ENCODE assay signal across 9 mouse cellular contexts in genomic region chr7:89370917-89371316, GRCm38 (mm10). TPM values are rescaled to one million over a fixed set of nuclear protein-coding genes. Genes with fewer than 3 reads are reported as not detected.
DNase-seq lines count a peak whose midpoint lies in the region; TF ChIP-seq lines count a peak whose summit lies in the region.
"Had no signal": no experiment of that assay in that cellular context is flagged by ENCODE, and none has a peak within 500 bp of the region (broad histone marks: within the 10 kb centered on the region; RNA-seq: fewer than 3 reads in every experiment).

No protein-coding gene starts in this region.

- H3K27ac ChIP-seq in heart, embryonic 10.5 days, result no peak overlapping the region
- H3K27ac ChIP-seq in small intestine, adult 2 months (ENCODE audit: insufficient read depth, low read depth, low read length), result no peak overlapping the region
- H3K27ac ChIP-seq: hindbrain, embryonic 15.5 days had no signal

- intact Hi-C loops in heart, postnatal 14 days (cut with DNase I), result loop anchor here (5.0 kb wide), 3 partner anchors 34 to 204 kb away; no protein-coding TSS in a partner anchor

- no peak for TF ChIP-seq POLR2A in small intestine, adult 2 months (IDR thresholded peaks at IDR 0.05; ENCODE audit: low read depth, low read length)

- H3K4me1 ChIP-seq in heart, embryonic 10.5 days, result peaks cover 36% of the 10 kb centered on the region
- no peaks in the 10 kb centered on the region for H3K4me1 ChIP-seq in small intestine, adult 2 months (ENCODE audit: control insufficient read depth, insufficient read depth, insufficient read length, low read length)
- H3K4me1 ChIP-seq: hindbrain, embryonic 15.5 days had no signal

- peak; percentile 51; the same call in 1 of the 2 replicates for TF ChIP-seq CTCF in small intestine, adult 2 months (IDR thresholded peaks at IDR 0.05; ENCODE audit: extremely low read depth, insufficient read length, insufficient replicate concordance, low read depth, low read length)

- WGBS in heart, embryonic 10.5 days, result 15% methylated on average over 1 of the region's 1 CpGs
- 4% methylated on average over 1 of the region's 1 CpGs for WGBS in small intestine, adult 2 months

- peak; percentile 95 for DNase-seq in heart, adult 11 months
- no peak for DNase-seq in heart, embryonic 10.5 days (ENCODE audit: low spot score)
- DNase-seq in CD4-positive helper T cell, adult 2 months (ENCODE audit: low read depth, low spot score), result peak; percentile 12
- peak; percentile 50 to 63 for DNase-seq in adrenal gland, postnatal 36 days
- peak; percentile 56 to 71 for DNase-seq in heart, postnatal 14 days
- DNase-seq in layer of hippocampus, postnatal 14 days (ENCODE audit: low spot score in 2 of 2), result peak; percentile 13 to 50
- DNase-seq in urinary bladder, postnatal 25 days (ENCODE audit: low spot score), result no peak

- H3K4me3 ChIP-seq in heart, embryonic 10.5 days, result no peak overlapping the region
- no peak overlapping the region for H3K4me3 ChIP-seq in small intestine, adult 2 months (ENCODE audit: low read depth, low read length)
- H3K4me3 ChIP-seq: hindbrain, embryonic 15.5 days had no signal

- no peaks in the 10 kb centered on the region for H3K27me3 ChIP-seq in heart, embryonic 10.5 days (ENCODE audit: insufficient read depth, poor library complexity, severe bottlenecking)
- no peaks in the 10 kb centered on the region for H3K27me3 ChIP-seq in small intestine, adult 2 months (ENCODE audit: control insufficient read depth, insufficient read depth, low read length)
- H3K27me3 ChIP-seq: hindbrain, embryonic 15.5 days had no signal

- no peaks in the 10 kb centered on the region for H3K9me3 ChIP-seq in heart, embryonic 10.5 days
- H3K9me3 ChIP-seq: hindbrain, embryonic 15.5 days had no signal

- H3K36me3 ChIP-seq in heart, embryonic 10.5 days, result no peaks in the 10 kb centered on the region
- no peaks in the 10 kb centered on the region for H3K36me3 ChIP-seq in small intestine, adult 2 months (ENCODE audit: control insufficient read depth, insufficient read depth, low read length)
- H3K36me3 ChIP-seq: hindbrain, embryonic 15.5 days had no signal

RNA-seq across cellular contexts. Expression of gene Tmem135, which starts 33.1 kb away (rescaled TPM):
- 29.2 and 30.1 TPM in 2 replicates for polyA plus RNA-seq in heart, embryonic 10.5 days (2016; fragmentation: Nextera tagmentation; extraction: Ambion mirVana)
- total RNA-seq in adrenal gland, postnatal 36 days (2021), result 100 to 1,000 TPM in 1 of 2 experiments, 10 to 100 TPM in 1; 85.2 to 126 TPM
- 10 to 100 TPM; 49.4 to 51.3 TPM for total RNA-seq in heart, postnatal 14 days (2021)
- total RNA-seq in layer of hippocampus, postnatal 14 days (2021), result 10 to 100 TPM; 70.3 to 80.9 TPM
- 155 and 203 TPM in 2 replicates for polyA plus RNA-seq in small intestine, adult 2 months (2012; rRNA removed)

RNA-seq across cellular contexts. Expression of gene Fzd4, which starts 33.2 kb away (rescaled TPM):
- 9.2 and 9.7 TPM in 2 replicates for polyA plus RNA-seq in heart, embryonic 10.5 days (2016; fragmentation: Nextera tagmentation; extraction: Ambion mirVana)
- total RNA-seq in adrenal gland, postnatal 36 days (2021), result 10 to 100 TPM; 41.2 to 43.4 TPM
- 10 to 100 TPM; 51.5 to 53.5 TPM for total RNA-seq in heart, postnatal 14 days (2021)
- 10 to 100 TPM in 1 of 2 experiments, 1 to 10 TPM in 1; 8.9 to 11.7 TPM for total RNA-seq in layer of hippocampus, postnatal 14 days (2021)
- 2.5 and 2.8 TPM in 2 replicates for polyA plus RNA-seq in small intestine, adult 2 months (2012; rRNA removed)

Comparison
In these comparisons a context has a peak if more than half of its experiments do, and no peak if none do; other contexts are left out.
1. DNase-seq: peak in heart, adult 11 months (single experiment), CD4-positive helper T cell, adult 2 months (single experiment), adrenal gland, postnatal 36 days (2 of 2), heart, postnatal 14 days (2 of 2) and layer of hippocampus, postnatal 14 days (2 of 2); none in heart, embryonic 10.5 days (single experiment) and urinary bladder, postnatal 25 days (single experiment).